Mouse (Mus musculus): ENCODE results near the gene Fancm.
A peak's percentile ranks its signal among the peaks of the same experiment; 100 is the strongest.
"Not testable (repeated sequence)": the region's sequence is repeated elsewhere in the genome, so short reads cannot be mapped to it uniquely, and the experiment has no call there.

Gene Fancm

GRCm38 (mm10) chr12:65075085-65075732 is at the start of gene Fancm:
TSS of gene Fancm (plus strand) at chr12:65075603.
- peak; percentile 84 for DNase-seq (ENCODE audit: low spot score)

GRCm38 (mm10) chr12:65035839-65036189 is 39.6 kb upstream of the Fancm start:
- no peak for DNase-seq (ENCODE audit: low spot score)

GRCm38 (mm10) chr12:65036190-65036870 is 39.1 kb upstream of the Fancm start, which contains the start of gene Prpf39:
TSS of gene Prpf39 (plus strand) at chr12:65036333.
- peak; percentile 84 for DNase-seq (ENCODE audit: low spot score)

GRCm38 (mm10) chr12:65036892-65037545 is 38.4 kb upstream of the Fancm start:
- no peak for DNase-seq (ENCODE audit: low spot score)

GRCm38 (mm10) chr12:65037546-65037937 is 37.9 kb upstream of the Fancm start:
- DNase-seq (ENCODE audit: low spot score) = no peak

GRCm38 (mm10) chr12:65048799-65049198 is 26.6 kb upstream of the Fancm start:
- DNase-seq (ENCODE audit: low spot score) = no peak

GRCm38 (mm10) chr12:65058203-65058602 is 17.2 kb upstream of the Fancm start:
- no peak for DNase-seq (ENCODE audit: low spot score)

- DNase-seq (ENCODE audit: low spot score) = no peak
Measured at GRCm38 (mm10) chr12:65061082-65061481, 14.3 kb upstream of the Fancm start.

- no peak for DNase-seq (ENCODE audit: low spot score)
Measured at GRCm38 (mm10) chr12:65065241-65065640, 10.2 kb upstream of the Fancm start.

- no peak for DNase-seq (ENCODE audit: low spot score)
Measured at GRCm38 (mm10) chr12:65066234-65066633, 9.2 kb upstream of the Fancm start.

- DNase-seq (ENCODE audit: low spot score) = no peak
Measured at GRCm38 (mm10) chr12:65068409-65068808, 7.0 kb upstream of the Fancm start.

- DNase-seq (ENCODE audit: low spot score) = no peak
Measured at GRCm38 (mm10) chr12:65072911-65073610, 2.3 kb upstream of the Fancm start.

GRCm38 (mm10) chr12:65073611-65074178 is 1.7 kb upstream of the Fancm start, which contains the start of gene Fkbp3:
TSS of gene Fkbp3 (minus strand) at chr12:65074007.
- DNase-seq (ENCODE audit: low spot score) = peak; percentile 95

- DNase-seq (ENCODE audit: low spot score) = no peak
Measured at GRCm38 (mm10) chr12:65074651-65075050, 752 bp upstream of the Fancm start.

GRCm38 (mm10) chr12:65075733-65076310 is 419 bp downstream of the Fancm start:
- DNase-seq (ENCODE audit: low spot score) = no peak

- DNase-seq (ENCODE audit: low spot score) = no peak
Measured at GRCm38 (mm10) chr12:65076906-65077305, 1.5 kb downstream of the Fancm start.

GRCm38 (mm10) chr12:65108746-65109145 is 33.3 kb downstream of the Fancm start:
- DNase-seq (ENCODE audit: low spot score) = no peak

GRCm38 (mm10) chr12:65111503-65111902 is 36.1 kb downstream of the Fancm start:
- no peak for DNase-seq (ENCODE audit: low spot score)

GRCm38 (mm10) chr12:65112811-65113210 is 37.4 kb downstream of the Fancm start:
- no peak for DNase-seq (ENCODE audit: low spot score)

- no peak for DNase-seq (ENCODE audit: low spot score)
Measured at GRCm38 (mm10) chr12:65113925-65114324, 38.5 kb downstream of the Fancm start.

GRCm38 (mm10) chr12:65114978-65115377 is 39.6 kb downstream of the Fancm start:
- not testable (repeated sequence) for DNase-seq (ENCODE audit: low spot score)

- no peak for DNase-seq (ENCODE audit: low spot score)
Measured at GRCm38 (mm10) chr12:65118968-65119367, 43.6 kb downstream of the Fancm start.

All from left cerebral cortex, adult 11 months (tissue).